Mouse (Mus musculus) liver, postnatal 0 days (tissue): ENCODE measurements around the gene Stk40.

Experiments used
- CTCF ChIP-seq: sonication (generic); IDR thresholded peaks from 2 replicates; pipeline ENCODE4 v1.5.1; 2016; ENCODE audit warnings: antibody characterized with exemption, low read depth
- EP300 ChIP-seq: IDR thresholded peaks from 2 replicates; pipeline ENCODE4 v1.6.1; 2016; ENCODE audit warnings: antibody characterized with exemption, low read depth, mild to moderate bottlenecking

DNA sequence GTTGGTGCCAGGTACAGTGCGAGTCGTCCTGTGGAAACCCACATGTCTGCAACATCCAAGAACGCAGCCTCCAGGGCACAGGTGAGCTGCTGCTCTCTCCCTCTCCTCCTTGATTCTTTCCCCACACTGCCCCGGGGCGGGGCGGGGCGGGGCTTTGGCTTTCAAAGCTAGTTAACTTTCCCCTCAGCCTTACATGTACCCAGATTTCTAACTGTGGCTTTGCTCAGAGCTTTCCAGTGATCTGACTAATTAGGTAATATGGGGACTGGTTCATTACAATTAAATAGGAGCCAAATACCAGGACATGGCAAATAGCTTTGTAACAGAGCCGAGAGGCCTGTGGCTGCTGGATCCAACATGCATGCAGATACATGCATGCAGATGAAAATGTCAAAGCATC is 19.4 kb upstream of the Stk40 start:
- TF ChIP-seq CTCF, result no peak
- no peak for TF ChIP-seq EP300
